Mouse (Mus musculus): ENCODE data around the gene Irx3.

DNA sequence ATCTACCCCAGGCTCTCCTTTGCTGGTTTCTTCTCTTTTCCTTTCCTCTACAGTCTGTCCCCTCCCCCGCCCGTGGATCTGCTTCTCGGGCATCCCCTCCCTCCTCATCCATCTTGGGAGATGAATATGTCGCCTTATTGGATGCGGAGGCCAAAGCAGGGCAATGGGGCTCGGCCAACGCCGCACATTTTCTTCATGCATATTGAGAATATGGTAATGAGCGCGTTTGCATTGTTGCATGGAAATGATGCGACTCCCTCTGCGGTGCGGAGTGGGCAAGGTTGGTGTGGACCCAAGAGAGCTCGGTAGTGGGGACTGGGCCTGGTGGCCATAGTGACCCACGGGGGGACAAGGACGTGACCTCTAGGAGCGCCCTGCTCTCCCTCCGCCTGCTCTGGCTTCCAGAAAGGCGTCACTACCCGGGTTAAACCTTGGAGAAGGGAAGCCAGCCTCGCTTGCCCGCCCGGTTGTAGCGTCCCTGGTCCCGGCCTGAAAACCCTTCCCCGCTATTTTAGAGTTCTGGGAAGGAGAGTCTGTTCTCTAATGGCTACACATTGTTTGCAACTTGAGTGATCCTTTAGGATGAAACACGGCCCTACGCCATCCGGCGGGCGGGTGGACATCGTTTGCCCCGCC is 4.3 kb upstream of the Irx3 start:
- TF ChIP-seq CTCF (IDR thresholded peaks at IDR 0.05; ENCODE audit: low read depth, low read length), result no peak
- no peak for TF ChIP-seq POLR2A (IDR thresholded peaks at IDR 0.05; ENCODE audit: borderline replicate concordance, low read depth, low read length)

All from bone marrow macrophage, adult 2 months (primary cell).